Mouse (Mus musculus) MEL (cell line): ENCODE measurements around the gene Plek. TPM values are rescaled to one million over a fixed set of nuclear protein-coding genes. Genes with fewer than 3 reads are reported as not detected.

Source experiments
- DNase-seq: peaks from one replicate; pipeline ENCODE4 v3.0.0; 2011; ENCODE audit warnings: low read depth, low spot score
- H3K27ac ChIP-seq: 2 replicates; pipeline ENCODE4 v1.5.1; 2012; ENCODE audit warnings: low read depth, mild to moderate bottlenecking, control low read depth, low read length, moderate library complexity; ENCODE audit not compliant: control insufficient read depth
- H3K27me3 ChIP-seq, 2 experiments: fragments of 150-350 bp in 1 of 2; sonication (generic) in 1 of 2; 2 replicates each; pipeline ENCODE4 v1.6.1; 2012; ENCODE audit warnings: low read length in 2 of 2, mild to moderate bottlenecking in 2 of 2, improper control_type of control experiment in 1 of 2, moderate library complexity in 1 of 2; ENCODE audit not compliant: insufficient read depth in 2 of 2, control insufficient read depth in 1 of 2
- H3K36me3 ChIP-seq, 2 experiments: 2 replicates each; pipeline ENCODE4 v1.6.1; 2012 to 2014; ENCODE audit warnings: low read length in 2 of 2, improper control_type of control experiment in 1 of 2, inconsistent platforms in 1 of 2, mild to moderate bottlenecking in 1 of 2; ENCODE audit not compliant: insufficient read depth in 2 of 2, control insufficient read depth in 1 of 2
- H3K4me1 ChIP-seq, 2 experiments: fragments of 150-350 bp in 1 of 2; sonication (generic) in 1 of 2; 2 replicates each; pipeline ENCODE4 v1.6.1; 2012; ENCODE audit warnings: low read length in 2 of 2, improper control_type of control experiment in 1 of 2, mild to moderate bottlenecking in 1 of 2; ENCODE audit not compliant: insufficient read depth in 2 of 2, control insufficient read depth in 1 of 2
- H3K4me3 ChIP-seq, 2 experiments: fragments of 150-350 bp in 1 of 2; sonication (generic) in 1 of 2; 2 replicates each; pipeline ENCODE4 v1.5.1; 2012; ENCODE audit warnings: low read depth in 2 of 2, low read length in 2 of 2, mild to moderate bottlenecking in 2 of 2, moderate library complexity in 2 of 2, control low read depth in 1 of 2, improper control_type of control experiment in 1 of 2; ENCODE audit not compliant: control insufficient read depth in 1 of 2, insufficient read depth in 1 of 2
- H3K79me2 ChIP-seq: 2 replicates; pipeline ENCODE4 v1.6.1; 2012; ENCODE audit warnings: mild to moderate bottlenecking, low read length, moderate library complexity; ENCODE audit not compliant: control insufficient read depth, poor library complexity, insufficient read depth
- H3K9ac ChIP-seq: 2 replicates; pipeline ENCODE4 v1.6.1; 2012; ENCODE audit warnings: low read depth, mild to moderate bottlenecking, control low read depth, low read length, moderate library complexity; ENCODE audit not compliant: control insufficient read depth, poor library complexity, severe bottlenecking
- H3K9me3 ChIP-seq: fragments of 150-350 bp; sonication (generic); replicated peaks from 2 replicates; pipeline ENCODE4 v1.6.1; 2012; ENCODE audit warnings: mild to moderate bottlenecking, low read length, improper control_type of control experiment, moderate library complexity; ENCODE audit not compliant: insufficient read depth
- BHLHE40 ChIP-seq: IDR thresholded peaks from 2 replicates; pipeline ENCODE4 v1.6.1; 2012; ENCODE audit warnings: low read depth, mild to moderate bottlenecking, inconsistent platforms, low read length, improper control_type of control experiment, borderline replicate concordance
- CHD1 ChIP-seq: IDR thresholded peaks from 2 replicates; pipeline ENCODE4 v1.6.1; 2012; ENCODE audit warnings: low read depth, mild to moderate bottlenecking, inconsistent platforms, low read length, improper control_type of control experiment
- CTCF ChIP-seq, 3 experiments: IDR thresholded peaks in 2 of 3; conservative IDR thresholded peaks in 1 of 3; 2 replicates each; pipeline ENCODE4 v1.5.1; 2011 to 2012; ENCODE audit warnings: low read length in 3 of 3, low read depth in 2 of 3, mild to moderate bottlenecking in 2 of 3, improper control_type of control experiment in 1 of 3, inconsistent platforms in 1 of 3, mixed read lengths in 1 of 3, moderate library complexity in 1 of 3; ENCODE audit not compliant: control insufficient read depth in 1 of 3, insufficient read depth in 1 of 3, poor library complexity in 1 of 3, severe bottlenecking in 1 of 3
- E2F4 ChIP-seq: IDR thresholded peaks from 2 replicates; pipeline ENCODE4 v1.6.1; 2011; ENCODE audit warnings: low read depth, low read length, improper control_type of control experiment, borderline replicate concordance
- ELF1 ChIP-seq: IDR thresholded peaks from 2 replicates; pipeline ENCODE4 v1.6.1; 2014; ENCODE audit warnings: low read depth, mild to moderate bottlenecking, inconsistent platforms, low read length, improper control_type of control experiment, moderate library complexity
- ETS1 ChIP-seq: IDR thresholded peaks from 2 replicates; pipeline ENCODE4 v1.6.1; 2012; ENCODE audit warnings: low read depth, mild to moderate bottlenecking, inconsistent platforms, low read length, improper control_type of control experiment, moderate library complexity
- GABPA ChIP-seq: IDR thresholded peaks from 2 replicates; pipeline ENCODE4 v1.6.1; 2012; ENCODE audit warnings: low read depth, mild to moderate bottlenecking, inconsistent platforms, low read length, improper control_type of control experiment, moderate library complexity
- GATA1 ChIP-seq: IDR thresholded peaks from 2 replicates; pipeline ENCODE4 v1.6.1; 2011; ENCODE audit warnings: low read depth, low read length, improper control_type of control experiment
- HCFC1 ChIP-seq: IDR thresholded peaks from 2 replicates; pipeline ENCODE4 v1.6.1; 2012; ENCODE audit warnings: low read depth, mild to moderate bottlenecking, inconsistent platforms, low read length, improper control_type of control experiment, moderate library complexity
- JUND ChIP-seq: IDR thresholded peaks from 2 replicates; pipeline ENCODE4 v1.6.1; 2011; ENCODE audit warnings: low read depth, mild to moderate bottlenecking, improper control_type of control experiment, low read length
- KAT2A ChIP-seq: conservative IDR thresholded peaks from 2 replicates; pipeline ENCODE4 v1.6.1; 2012; ENCODE audit warnings: low read depth, low read length, improper control_type of control experiment, inconsistent platforms
- MAFK ChIP-seq: IDR thresholded peaks from 2 replicates; pipeline ENCODE4 v1.6.1; 2011; ENCODE audit warnings: low read depth, mild to moderate bottlenecking, low read length, improper control_type of control experiment, borderline replicate concordance
- MAZ ChIP-seq: IDR thresholded peaks from 2 replicates; pipeline ENCODE4 v1.6.1; 2012; ENCODE audit warnings: low read depth, mild to moderate bottlenecking, inconsistent platforms, low read length, improper control_type of control experiment
- MXI1 ChIP-seq: IDR thresholded peaks from 2 replicates; pipeline ENCODE4 v1.6.1; 2011; ENCODE audit warnings: mild to moderate bottlenecking, low read depth, low read length, improper control_type of control experiment
- MYC ChIP-seq: IDR thresholded peaks from 2 replicates; pipeline ENCODE4 v1.6.1; 2011; ENCODE audit warnings: low read depth, mild to moderate bottlenecking, low read length, improper control_type of control experiment, moderate library complexity
- NELFE ChIP-seq: IDR thresholded peaks from 2 replicates; pipeline ENCODE4 v1.6.1; 2011; ENCODE audit warnings: low read depth, low read length, improper control_type of control experiment
- NRF1 ChIP-seq: IDR thresholded peaks from 2 replicates; pipeline ENCODE4 v1.6.1; 2014; ENCODE audit warnings: low read depth, mild to moderate bottlenecking, inconsistent platforms, low read length, improper control_type of control experiment, moderate library complexity; ENCODE audit not compliant: poor library complexity, insufficient read depth, severe bottlenecking
- POLR2AphosphoS5 ChIP-seq: IDR thresholded peaks from 2 replicates; pipeline ENCODE4 v1.6.1; 2012; ENCODE audit warnings: low read depth, borderline replicate concordance, mild to moderate bottlenecking, inconsistent platforms, low read length, moderate library complexity, mixed read lengths
- RAD21 ChIP-seq: IDR thresholded peaks from 2 replicates; pipeline ENCODE4 v1.6.1; 2011; ENCODE audit warnings: mild to moderate bottlenecking, low read depth, low read length, improper control_type of control experiment
- RCOR1 ChIP-seq: IDR thresholded peaks from 2 replicates; pipeline ENCODE4 v1.6.1; 2012; ENCODE audit warnings: low read depth, mild to moderate bottlenecking, inconsistent platforms, low read length, improper control_type of control experiment
- SIN3A ChIP-seq: IDR thresholded peaks from 2 replicates; pipeline ENCODE4 v1.6.1; 2012; ENCODE audit warnings: low read length, improper control_type of control experiment, inconsistent platforms
- TBP ChIP-seq: IDR thresholded peaks from 2 replicates; pipeline ENCODE4 v1.8.0; 2011; ENCODE audit warnings: low read depth, low read length, improper control_type of control experiment
- TCF12 ChIP-seq: IDR thresholded peaks from 2 replicates; pipeline ENCODE4 v1.6.1; 2014; ENCODE audit warnings: low read depth, mild to moderate bottlenecking, inconsistent platforms, low read length, improper control_type of control experiment, moderate library complexity
- UBTF ChIP-seq: IDR thresholded peaks from 2 replicates; pipeline ENCODE4 v1.6.1; 2012; ENCODE audit warnings: low read depth, mild to moderate bottlenecking, inconsistent platforms, low read length, improper control_type of control experiment, moderate library complexity, borderline replicate concordance; ENCODE audit not compliant: insufficient read depth
- USF1 ChIP-seq: IDR thresholded peaks from 2 replicates; pipeline ENCODE4 v1.6.1; 2014; ENCODE audit warnings: low read depth, mild to moderate bottlenecking, inconsistent platforms, low read length, improper control_type of control experiment, moderate library complexity
- ZC3H11A ChIP-seq: IDR thresholded peaks from 2 replicates; pipeline ENCODE4 v1.6.1; 2012; ENCODE audit warnings: low read depth, mild to moderate bottlenecking, inconsistent platforms, low read length, improper control_type of control experiment
- ZKSCAN1 ChIP-seq: IDR thresholded peaks from 2 replicates; pipeline ENCODE4 v1.6.1; 2012; ENCODE audit warnings: low read depth, mild to moderate bottlenecking, inconsistent platforms, low read length, improper control_type of control experiment, moderate library complexity
- ZMIZ1 ChIP-seq: IDR thresholded peaks from 2 replicates; pipeline ENCODE4 v1.6.1; 2012; ENCODE audit warnings: low read depth, mild to moderate bottlenecking, inconsistent platforms, low read length, improper control_type of control experiment, moderate library complexity
- ZNF384 ChIP-seq: IDR thresholded peaks from 2 replicates; pipeline ENCODE4 v1.6.1; 2012; ENCODE audit warnings: low read depth, mild to moderate bottlenecking, inconsistent platforms, low read length, improper control_type of control experiment
- polyA plus RNA-seq, 2 experiments: library from polyadenylated mRNA; stranded (reverse) in 1 of 2; unstranded in 1 of 2; fragments of >175 nt in 1 of 2; fragments of >200 nt in 1 of 2; gene quantifications; 2 replicates each; pipeline versions ENCODE4 v1.2.1 to v1.2.4; 2012; ENCODE audit warnings: low replicate concordance in 2 of 2, low read depth in 1 of 2; ENCODE audit not compliant: insufficient read length in 2 of 2, insufficient read depth in 1 of 2, missing spikeins in 1 of 2
- total RNA-seq: library from RNA; depleted of rRNA; stranded (reverse); fragments of 300-350 nt; gene quantifications from 2 replicates; pipeline ENCODE4 v1.2.3, GENCODE M21; 2012

Plek gene
- total and polyA plus RNA-seq, 3 experiments, result 51.5 to 357 (median 76.7) TPM

DNA sequence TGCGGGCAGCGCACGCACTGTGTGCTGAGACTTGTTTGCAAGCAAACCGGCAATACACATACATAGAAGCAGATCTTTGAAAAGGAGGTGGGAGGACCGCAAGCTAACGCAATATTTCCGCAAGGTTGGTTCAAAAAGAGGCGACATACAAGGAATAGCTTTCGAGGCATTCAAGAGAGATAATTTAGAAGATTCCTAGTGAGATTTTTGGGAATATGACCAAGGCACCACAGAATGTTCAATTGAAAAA lies 100.5 kb downstream of the Plek start:
- H3K4me3 ChIP-seq, result peak overlapping the region; percentile 52 to 64
- peak overlapping the region; percentile 76 for H3K9ac ChIP-seq
- no peaks in the 10 kb centered on the region for H3K27me3 ChIP-seq
- H3K79me2 ChIP-seq, result peaks cover 10% of the 10 kb centered on the region
- DNase-seq, result peak; percentile 76
- H3K36me3 ChIP-seq, result peaks cover 0 to 36% of the 10 kb centered on the region in 2 experiments; a peak in 2 of 4 replicates
- H3K9me3 ChIP-seq, result no peaks in the 10 kb centered on the region
- H3K4me1 ChIP-seq, result peaks cover 2 to 16% of the 10 kb centered on the region in 2 experiments; a peak in 2 of 4 replicates
- TF ChIP-seq UBTF (no peak), MXI1 (peak; percentile 23; the same call in 1 of the 2 replicates), JUND (no peak), RAD21 (no peak)
- peak overlapping the region; percentile 69 for H3K27ac ChIP-seq

DNA sequence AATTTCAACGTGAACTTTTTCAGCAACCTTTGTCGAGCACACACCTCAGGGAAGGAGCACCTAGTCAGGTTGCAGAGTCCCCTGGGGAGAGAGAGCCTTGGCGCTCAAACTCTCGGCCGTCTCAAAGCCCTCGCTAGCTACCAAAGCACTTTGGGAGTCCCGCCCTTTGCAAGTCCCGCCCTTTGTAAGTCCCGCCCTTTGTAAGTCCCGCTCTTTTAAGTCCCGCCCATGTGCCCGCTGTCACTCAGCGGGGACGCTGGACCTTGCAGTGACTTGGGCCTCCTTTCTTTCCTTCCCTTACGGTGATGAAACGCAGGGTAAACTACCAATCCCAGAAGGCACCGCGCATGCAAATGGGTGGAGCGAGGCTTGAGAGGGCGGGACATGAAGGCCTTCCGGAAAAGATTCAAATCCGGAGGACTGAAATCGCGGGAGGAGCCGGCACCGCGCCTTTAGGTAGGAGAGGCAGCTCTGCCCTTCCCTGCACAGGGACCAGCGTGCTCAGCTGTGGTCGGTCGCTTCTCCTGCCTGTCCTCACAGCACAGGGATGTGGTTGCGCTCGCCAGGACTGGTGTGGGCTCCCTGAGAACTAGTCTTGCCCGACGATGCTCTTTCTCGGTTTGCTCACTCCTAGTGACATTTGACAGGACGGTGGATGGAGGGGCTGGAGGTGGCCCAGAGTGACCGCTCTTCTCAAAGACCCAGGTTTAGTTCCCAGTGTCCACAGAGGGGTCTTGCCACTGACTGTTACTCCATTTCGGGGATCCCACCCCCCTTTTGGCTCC lies 101.0 kb downstream of the Plek start, which contains the start of gene Fbxo48:
Gene Fbxo48 (plus strand): TSS at position 400 of the 785 bp plus-strand sequence.
- DNase-seq, result peak; percentile 100
- H3K79me2 ChIP-seq, result peaks cover 10% of the 10 kb centered on the region
- H3K27ac ChIP-seq, result peak within 1 kb of the TSS; percentile 69
- peak within 1 kb of the TSS; percentile 76 for H3K9ac ChIP-seq
- peaks cover 2 to 13% of the 10 kb centered on the region in 2 experiments; a peak in 2 of 4 replicates for H3K4me1 ChIP-seq
- H3K36me3 ChIP-seq, result peaks cover 0 to 31% of the 10 kb centered on the region in 2 experiments; a peak in 2 of 4 replicates
- H3K27me3 ChIP-seq, result no peaks in the 10 kb centered on the region
- no peaks in the 10 kb centered on the region for H3K9me3 ChIP-seq
- peak within 1 kb of the TSS; percentile 52 to 64 for H3K4me3 ChIP-seq
- TF ChIP-seq HCFC1, result peak; percentile 94
- 0 out of 2 replicates have a peak, but pooled peaks have one; percentile 3 for TF ChIP-seq NRF1
- TF ChIP-seq KAT2A, result peak; percentile 89
- TF ChIP-seq UBTF, result no peak
- no peak; the same call in none of the 2 replicates for TF ChIP-seq MYC
- TF ChIP-seq ZC3H11A, result no peak
- peak; percentile 42; the same call in 1 of the 2 replicates for TF ChIP-seq USF1
- TF ChIP-seq CTCF (IDR thresholded peaks at IDR 0.05 in 2 of 3, conservative IDR thresholded peaks at IDR 0.05 in 1 of 3; ENCODE audit: control insufficient read depth in 1 of 3, insufficient read depth in 1 of 3, low read depth in 2 of 3, low read length in 3 of 3, poor library complexity in 1 of 3, severe bottlenecking in 1 of 3), result no peak
- TF ChIP-seq CHD1, result no peak
- TF ChIP-seq TBP, result peak; percentile 87
- no peak for TF ChIP-seq GABPA
- TF ChIP-seq MAZ, result no peak
- TF ChIP-seq SIN3A, result peak; percentile 87
- TF ChIP-seq ZMIZ1, result peak; percentile 98
- TF ChIP-seq MXI1, result peak; percentile 87
- no peak; the same call in 1 of the 2 replicates for TF ChIP-seq TCF12
- no peak for TF ChIP-seq ZNF384
- TF ChIP-seq NELFE, result peak; percentile 96
- peak; percentile 95 for TF ChIP-seq ELF1
- no peak for TF ChIP-seq GATA1
- 0 out of 2 replicates have a peak, but pooled peaks have one; percentile 15 for TF ChIP-seq RCOR1
- no peak for TF ChIP-seq BHLHE40
- no peak for TF ChIP-seq ETS1
- TF ChIP-seq ZKSCAN1, result no peak
- no peak for TF ChIP-seq MAFK
- TF ChIP-seq POLR2AphosphoS5, result no peak
- peak; percentile 96 for TF ChIP-seq E2F4
